Mouse (Mus musculus): ENCODE results near the gene Lyst. TPM values are rescaled to one million over a fixed set of nuclear protein-coding genes. Genes with fewer than 3 reads are reported as not detected.

Lyst gene
- total RNA-seq, 2 experiments from 2014 or later, result 75.2 to 86.9 TPM

GRCm38 (mm10) chr13:13826533-13826932 is 236.3 kb downstream of the Lyst start:
- no peak for DNase-seq (ENCODE audit: low spot score in 2 of 2)

- DNase-seq (ENCODE audit: low spot score in 2 of 2), result no peak
Measured at GRCm38 (mm10) chr13:13828125-13828524, 237.9 kb downstream of the Lyst start.

Other genes starting within 250 kb of the Lyst start
- 10 to 100 TPM; 24.5 to 25.7 TPM for gene Gpr137b, start 196.4 kb upstream of the Lyst start, total RNA-seq (2021)
- 1 to 10 TPM; 2.7 to 2.9 TPM for gene Nid1, start 152.8 kb upstream of the Lyst start, total RNA-seq (2021)
- 10 to 100 TPM; 20.3 to 21.5 TPM for gene Gng4, start 193.7 kb downstream of the Lyst start, total RNA-seq (2021)

Measured in layer of hippocampus, adult 18-20 months (tissue).